Mouse (Mus musculus) layer of hippocampus, adult 9-10 months (tissue): ENCODE data around the gene Nat8l.

ENCODE experiments used
- DNase-seq: peaks from one replicate; pipeline ENCODE4 v3.0.0; 2022; ENCODE audit warnings: low spot score

Gene Nat8l

GRCm38 (mm10) chr5:34002636-34003035 is 6.9 kb downstream of the Nat8l start:
- DNase-seq, result no peak

- no peak for DNase-seq
Measured at GRCm38 (mm10) chr5:34004618-34005017, 8.8 kb downstream of the Nat8l start.

- DNase-seq, result no peak
Measured at GRCm38 (mm10) chr5:34006832-34007231, 11.0 kb downstream of the Nat8l start.

GRCm38 (mm10) chr5:34007392-34007941 is 11.7 kb downstream of the Nat8l start:
- DNase-seq, result no peak

- no peak for DNase-seq
Measured at GRCm38 (mm10) chr5:34014652-34015051, 18.9 kb downstream of the Nat8l start.

- DNase-seq, result no peak
Measured at GRCm38 (mm10) chr5:34018968-34019367, 23.2 kb downstream of the Nat8l start.

- no peak for DNase-seq
Measured at GRCm38 (mm10) chr5:34030101-34030500, 34.3 kb downstream of the Nat8l start.

GRCm38 (mm10) chr5:34031022-34031421 is 35.2 kb downstream of the Nat8l start:
- DNase-seq, result no peak

- DNase-seq, result no peak
Measured at GRCm38 (mm10) chr5:34032520-34032919, 36.7 kb downstream of the Nat8l start.
